Mouse (Mus musculus) liver, embryonic 14.5 days (tissue): ENCODE measurements around the gene Abo.

Source experiments
- CTCF ChIP-seq: IDR thresholded peaks from 2 replicates; pipeline ENCODE4 v1.5.1; 2016; ENCODE audit warnings: antibody characterized with exemption, low read depth, control low read depth
- EP300 ChIP-seq: IDR thresholded peaks from 2 replicates; pipeline ENCODE4 v1.6.1; 2016; ENCODE audit warnings: antibody characterized with exemption, low read depth

DNA sequence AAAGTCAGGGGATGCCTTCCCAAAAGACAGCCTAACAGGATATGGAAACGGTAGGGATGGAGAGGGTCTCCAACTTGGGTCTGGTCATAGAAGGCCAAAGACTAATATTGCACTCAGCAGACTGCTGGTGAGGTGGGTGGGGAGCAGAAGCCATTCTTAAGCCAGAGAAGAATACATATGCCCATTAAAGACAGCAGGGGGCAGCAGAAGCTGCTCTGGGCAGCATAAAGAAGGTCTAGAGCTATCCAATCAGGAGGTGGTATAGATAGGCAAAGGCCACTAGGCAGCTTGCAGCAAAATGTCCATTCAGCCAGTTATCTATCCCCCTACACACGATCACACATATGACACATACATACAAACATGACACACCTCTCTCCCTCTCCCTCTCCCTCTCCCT, 17.1 kb downstream of the Abo start:
- TF ChIP-seq CTCF (peak; percentile 67), EP300 (no peak)
